Mouse (Mus musculus): ENCODE data around the gene Gng3.

- TF ChIP-seq CTCF (conservative IDR thresholded peaks at IDR 0.05; ENCODE audit: insufficient read depth, insufficient read length, low read depth, low read length) (no peak), POLR2A (IDR thresholded peaks at IDR 0.05; ENCODE audit: low read depth, low read length) (no peak)
Observed at GRCm38 (mm10) chr19:8817001-8817400, 22.0 kb downstream of the Gng3 start.

Data from kidney, adult 2 months (tissue).